Mouse (Mus musculus) embryo, embryonic 10 days (tissue): ENCODE measurements around the gene Pbp2.
A peak's percentile ranks its signal among the peaks of the same experiment; 100 is the strongest.

ENCODE experiments used
- DNase-seq: peaks from one replicate; pipeline ENCODE4 v3.0.0-alpha.2; 2015; ENCODE audit warnings: low spot score

Gene Pbp2

DNA sequence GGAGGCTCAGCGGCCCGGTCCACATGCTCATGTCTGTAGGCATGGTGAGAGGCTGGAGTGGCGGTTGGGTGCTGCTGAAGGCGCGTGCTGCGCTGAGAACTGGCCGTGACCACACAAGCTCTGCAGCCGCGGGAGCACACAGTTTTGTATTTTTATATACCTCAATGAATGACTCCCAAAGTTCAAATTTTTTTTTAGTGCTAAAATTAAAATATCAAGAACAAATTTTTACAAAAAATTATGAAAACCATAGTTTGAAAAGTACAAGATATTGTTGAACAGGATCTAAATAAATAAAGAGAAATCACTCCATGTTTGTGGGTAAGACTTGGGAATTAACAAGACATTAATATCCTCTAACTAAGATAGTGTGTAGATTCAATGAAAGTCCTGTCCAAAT, at the start of gene Pbp2:
Gene Pbp2 (minus strand): TSS at position 101 of the 400 bp plus-strand sequence.
- no peak for DNase-seq

- no peak for DNase-seq
These were observed 44.7 kb upstream of the Pbp2 start for GRCm38 (mm10) chr6:135354953-135355352.

- no peak for DNase-seq
These were observed 42.3 kb upstream of the Pbp2 start for GRCm38 (mm10) chr6:135352537-135352936.

- no peak for DNase-seq
These were observed 41.6 kb upstream of the Pbp2 start for GRCm38 (mm10) chr6:135351638-135352302.

- DNase-seq, result no peak
These were observed 30.8 kb upstream of the Pbp2 start for GRCm38 (mm10) chr6:135341076-135341378.

GRCm38 (mm10) chr6:135340355-135341075, 30.3 kb upstream of the Pbp2 start:
- DNase-seq, result no peak

GRCm38 (mm10) chr6:135336376-135336775, 26.2 kb upstream of the Pbp2 start:
- no peak for DNase-seq

DNA sequence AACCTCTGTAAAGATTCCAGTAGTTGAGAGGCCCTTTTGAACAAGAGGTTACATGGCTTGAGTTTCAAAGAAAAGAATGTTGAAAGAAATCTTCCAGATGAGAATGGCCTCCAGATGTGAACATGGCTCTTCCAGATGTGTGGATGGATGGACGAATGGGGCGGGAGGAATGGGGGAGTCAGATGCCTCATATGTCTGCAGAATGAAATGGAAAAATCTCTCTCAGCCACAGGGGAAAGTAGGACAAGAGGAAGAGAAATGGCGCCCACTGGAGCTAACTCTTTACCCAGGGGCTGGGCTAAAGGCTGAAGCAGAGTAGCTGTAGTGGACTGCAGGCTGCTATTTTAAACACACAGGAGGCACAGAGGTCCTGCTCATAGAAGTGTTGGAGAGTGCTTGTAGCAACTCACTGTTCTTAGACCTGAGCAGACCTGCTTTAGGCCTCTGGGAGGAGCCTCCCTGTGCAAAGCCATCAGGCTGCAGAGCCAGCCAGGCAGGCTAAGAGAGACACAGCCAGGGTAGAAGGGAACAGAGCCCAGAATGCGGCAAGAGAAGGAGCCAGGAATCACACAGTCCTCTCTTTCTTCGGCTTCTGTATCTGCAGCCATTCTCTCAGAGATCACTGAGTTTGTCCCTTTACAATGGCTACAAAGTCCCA, 23.9 kb upstream of the Pbp2 start:
- peak; percentile 20 for DNase-seq

DNA sequence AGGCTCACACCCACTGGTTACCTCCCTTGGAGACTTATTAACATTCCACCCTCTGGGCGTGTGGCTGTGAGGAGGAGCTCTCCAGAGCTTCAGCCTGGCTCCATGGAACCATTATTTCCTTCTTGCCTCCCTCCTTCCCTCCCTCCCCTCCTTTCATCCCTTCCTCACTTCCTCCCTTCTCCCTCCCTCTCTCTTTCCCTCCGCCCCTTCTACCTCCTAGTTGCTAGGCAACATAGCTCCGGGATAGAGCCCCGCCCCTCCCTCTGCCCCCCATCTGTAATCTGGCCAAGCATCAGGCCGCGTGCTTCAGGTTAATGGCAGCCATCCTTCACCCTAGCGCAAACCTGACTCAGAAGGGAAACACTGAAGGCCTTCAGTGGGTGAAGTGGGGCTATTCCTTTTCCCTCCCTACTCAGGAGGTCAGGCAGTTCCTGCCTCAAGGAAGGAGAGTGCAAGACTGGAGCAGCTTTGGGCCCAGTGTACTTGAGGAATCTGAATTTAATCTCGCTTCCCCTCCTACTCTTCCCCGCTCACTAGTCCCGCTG, 22.6 kb upstream of the Pbp2 start:
- peak; percentile 52 for DNase-seq

DNA sequence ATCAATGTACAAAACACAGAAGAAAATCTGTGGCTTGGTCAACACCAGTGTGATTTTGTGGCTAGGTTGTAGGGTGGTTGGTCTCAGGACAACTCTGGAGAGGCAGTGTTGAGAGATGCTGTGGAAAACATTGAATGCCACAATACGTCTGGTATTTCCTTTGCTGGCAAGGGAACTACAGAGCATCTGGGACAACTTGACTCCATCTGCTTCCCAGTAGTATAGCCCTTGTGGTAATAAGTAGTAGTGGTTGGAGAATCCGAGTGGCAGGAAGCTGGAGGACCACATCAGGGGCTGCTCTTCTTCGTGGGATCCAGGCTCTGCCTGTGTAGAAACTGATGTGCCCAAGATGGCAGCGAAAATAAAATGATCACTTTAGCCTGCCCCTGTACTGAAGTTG, 21.7 kb upstream of the Pbp2 start:
- DNase-seq, result no peak

- no peak for DNase-seq
These were observed 16.6 kb upstream of the Pbp2 start for GRCm38 (mm10) chr6:135326847-135327246.

- DNase-seq, result no peak
These were observed 14.6 kb upstream of the Pbp2 start for GRCm38 (mm10) chr6:135324686-135325300.

DNA sequence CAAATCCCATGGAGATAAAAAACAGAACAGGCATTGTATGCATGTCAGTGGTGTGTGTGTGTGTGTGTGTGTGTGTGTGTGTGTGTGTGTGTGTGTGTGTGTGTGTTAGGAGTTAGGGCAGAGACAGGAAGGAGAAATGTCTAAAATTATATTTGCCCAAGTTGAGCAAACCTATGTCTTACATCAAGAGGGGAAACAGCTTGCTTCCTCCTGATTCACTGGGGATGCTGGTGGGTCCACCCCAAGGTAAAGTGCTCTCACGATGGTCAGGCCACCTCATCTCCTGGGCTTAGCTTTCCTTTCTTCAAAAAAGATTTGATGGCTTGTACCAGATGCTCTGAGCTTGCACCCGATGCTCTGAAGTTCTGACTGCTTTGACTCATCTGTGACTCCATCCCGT, 13.9 kb upstream of the Pbp2 start:
- DNase-seq, result no peak

DNA sequence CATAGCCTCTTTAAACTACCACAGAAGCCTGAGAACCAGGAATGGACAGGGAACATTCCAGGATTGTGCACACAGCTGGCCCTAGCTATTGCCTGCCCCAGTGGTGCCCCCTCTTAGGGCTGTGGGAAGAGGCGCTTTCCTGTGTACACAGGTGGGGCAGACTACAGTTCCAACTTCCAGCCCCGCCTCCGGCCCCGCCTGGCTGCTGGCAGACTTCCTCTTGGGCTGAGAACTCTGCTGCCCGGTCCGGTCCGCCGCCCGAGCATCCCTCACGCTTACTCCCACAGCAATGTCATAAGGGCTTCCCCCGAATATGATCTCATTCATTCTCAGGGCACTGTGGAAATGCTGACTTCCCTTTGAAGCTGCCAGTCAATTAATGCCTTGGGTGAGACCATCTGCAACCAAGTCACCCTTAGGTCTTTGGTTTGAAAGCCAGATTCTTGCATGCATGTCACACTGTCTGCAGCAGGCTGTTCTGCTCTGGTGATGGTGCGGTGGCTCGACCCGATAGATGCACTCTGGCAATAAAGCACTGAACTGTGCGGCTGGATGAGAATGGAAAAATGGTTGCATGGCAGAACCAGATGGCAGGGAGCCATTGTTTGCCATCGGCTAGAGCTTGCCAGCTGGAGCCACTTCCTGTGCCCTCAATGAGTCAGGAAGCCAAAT, 13.2 kb upstream of the Pbp2 start:
- DNase-seq, result peak; percentile 31

DNA sequence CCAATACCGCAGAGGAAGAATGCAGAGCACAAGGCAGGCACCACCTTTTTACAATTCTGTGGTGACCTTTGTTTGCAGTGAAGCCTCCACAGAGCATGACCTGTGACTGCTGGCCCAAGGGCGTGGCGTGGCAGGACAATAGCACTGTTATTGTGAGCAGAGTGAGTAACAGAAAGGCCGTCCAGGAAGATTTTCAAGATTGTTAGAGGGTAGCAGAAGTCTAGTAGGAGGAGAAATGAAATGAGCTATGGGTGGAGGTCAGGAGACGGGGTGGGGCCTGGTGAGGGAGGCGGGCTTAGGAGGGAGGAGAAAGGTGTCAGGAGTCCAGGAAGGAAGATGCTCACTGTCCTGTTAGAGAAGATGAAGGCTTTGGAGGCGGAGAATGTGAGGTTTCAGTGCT, 12.5 kb upstream of the Pbp2 start:
- DNase-seq, result no peak

DNA sequence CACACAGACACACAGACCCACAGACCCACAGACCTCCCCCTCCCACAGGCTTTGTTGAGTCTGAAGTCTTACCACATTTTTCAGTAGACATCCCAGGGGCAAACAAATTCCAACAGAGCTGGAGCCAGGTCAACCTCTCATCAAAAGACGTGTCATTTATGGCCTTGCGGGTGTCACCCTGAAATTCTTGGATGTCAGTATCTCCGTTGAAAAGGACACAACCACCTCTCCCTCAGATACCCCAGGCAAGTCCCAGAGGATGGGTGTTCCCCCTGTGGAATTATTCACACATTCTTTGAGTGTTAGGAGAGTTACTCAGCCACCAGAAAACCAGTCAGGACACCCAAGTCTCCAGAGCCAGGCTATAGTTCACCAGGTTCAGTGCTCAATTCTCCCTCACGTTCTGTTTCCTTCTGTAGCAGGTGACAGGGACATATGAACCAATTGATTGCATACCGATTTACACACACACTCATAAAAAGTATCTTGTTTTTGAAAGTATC, 9.3 kb upstream of the Pbp2 start:
- DNase-seq, result no peak

- DNase-seq, result no peak
These were observed 5.9 kb upstream of the Pbp2 start for GRCm38 (mm10) chr6:135316141-135316540.

- DNase-seq, result peak; percentile 23
These were observed 3.8 kb upstream of the Pbp2 start for GRCm38 (mm10) chr6:135313981-135314380.

DNA sequence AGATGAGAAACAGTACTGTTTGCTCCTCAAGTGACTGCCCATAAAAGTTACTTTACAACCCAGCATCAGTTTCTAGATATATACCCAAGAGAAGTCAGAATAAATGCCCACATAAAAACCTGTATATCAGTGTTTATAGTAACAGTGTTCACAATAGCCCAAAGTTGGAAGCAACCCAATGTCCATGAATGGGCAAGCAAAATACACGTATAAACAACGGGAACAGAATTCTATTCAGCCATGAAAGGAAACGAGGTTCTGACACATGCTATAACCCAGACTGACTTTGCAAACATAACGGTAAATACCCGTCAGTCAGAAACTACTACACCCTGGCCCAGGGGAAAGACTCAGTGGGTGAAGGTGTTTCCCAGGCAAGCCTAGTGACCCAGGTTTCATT, 1.8 kb upstream of the Pbp2 start:
- DNase-seq, result no peak

DNA sequence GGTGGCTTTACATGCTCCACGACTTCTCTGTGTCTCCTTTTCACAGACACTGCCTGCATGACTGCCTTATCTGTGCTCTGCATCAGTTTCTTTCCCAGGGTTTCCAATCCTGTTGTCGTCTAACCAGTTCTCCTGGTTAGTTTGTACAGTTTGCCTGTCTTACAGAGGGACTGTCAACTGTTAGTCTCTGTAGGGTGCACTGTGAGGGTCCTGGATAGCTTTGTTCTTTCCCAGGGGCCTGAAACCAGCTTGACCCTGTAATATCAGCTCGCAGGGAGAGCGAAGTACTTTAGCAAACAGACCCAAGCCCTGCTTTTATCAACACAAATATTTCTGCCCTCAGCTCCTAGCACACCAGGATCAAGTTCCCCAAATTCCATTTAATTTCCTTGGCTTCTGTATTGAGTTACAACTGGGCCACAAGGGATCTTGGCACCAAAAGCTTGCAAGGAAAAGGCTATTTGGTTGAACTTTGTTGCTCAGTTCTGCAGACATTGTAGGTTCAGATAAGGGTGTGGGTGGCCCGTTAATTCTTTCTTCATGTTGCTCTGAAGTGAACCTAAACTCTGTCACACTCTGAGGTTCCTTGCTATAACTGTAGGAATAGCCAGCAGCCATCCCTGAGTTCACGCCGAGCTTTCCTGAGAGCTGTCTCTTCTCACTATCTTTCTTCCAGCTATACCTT, 5.5 kb downstream of the Pbp2 start:
- peak; percentile 28 for DNase-seq

- no peak for DNase-seq
These were observed 7.6 kb downstream of the Pbp2 start for GRCm38 (mm10) chr6:135302421-135303125.
